Mouse (Mus musculus): ENCODE results near the gene Rbbp4.

DNA sequence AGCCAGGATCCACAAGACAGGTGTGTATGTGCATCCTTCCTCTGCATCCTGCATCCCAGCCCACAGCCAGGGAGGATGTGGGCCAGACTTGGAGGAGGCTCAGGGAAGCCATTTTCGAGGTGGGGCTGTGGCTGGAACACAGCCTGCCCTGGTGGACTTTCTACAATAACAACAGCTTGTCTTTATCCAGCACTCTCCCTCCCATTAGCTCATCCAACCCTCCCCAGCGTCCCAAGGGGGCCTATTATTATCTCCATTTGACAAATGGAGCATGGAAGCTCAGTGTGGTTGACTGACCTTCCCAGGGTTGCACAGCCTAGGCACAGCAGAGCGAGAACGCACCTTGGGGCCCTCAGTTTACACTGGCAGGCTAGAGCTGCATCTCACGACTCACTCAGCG, 74.5 kb downstream of the Rbbp4 start:
- no peak for TF ChIP-seq CTCF (IDR thresholded peaks at IDR 0.05; ENCODE audit: borderline replicate concordance, control insufficient read depth, extremely low read depth, insufficient read depth, low read length, poor library complexity)
- TF ChIP-seq POLR2A (IDR thresholded peaks at IDR 0.05; ENCODE audit: control insufficient read depth, extremely low read depth, insufficient read depth, low read length, poor library complexity), result no peak
